Mouse (Mus musculus) olfactory bulb, adult 2 months (tissue): ENCODE measurements around the gene 2610028H24Rik.

Experiments
- CTCF ChIP-seq: fragments of 200-500 bp; IDR thresholded peaks from 2 replicates; pipeline ENCODE4 v1.5.1; 2012; ENCODE audit warnings: low read depth, mild to moderate bottlenecking, low read length, moderate library complexity; ENCODE audit not compliant: insufficient read depth
- POLR2A ChIP-seq: fragments of 200-500 bp; IDR thresholded peaks from 2 replicates; pipeline ENCODE4 v1.6.1; 2012; ENCODE audit warnings: mild to moderate bottlenecking, low read depth, low read length, moderate library complexity; ENCODE audit not compliant: insufficient read depth

GRCm38 (mm10) chr10:76496366-76496765 is 47.5 kb downstream of the 2610028H24Rik start:
- TF ChIP-seq CTCF (no peak), POLR2A (no peak)
